Mouse (Mus musculus) limb, embryonic 11.5 days (tissue): ENCODE measurements at regions not wholly inside any gene's neighbourhood (a gene's known extent, or its start where the extent isn't known, plus 50 kb on each side); places are given as distances from the start of the nearest gene placed in this dataset.

Experiments
- ATAC-seq: fragments of 200-750 bp; cut with Nextera tagmentation; 2 replicates; pipeline ENCODE4 v1.8.0; 2017; ENCODE audit warnings: low read depth; ENCODE audit not compliant: insufficient number of reproducible peaks, low FRiP score, low TSS enrichment
- DNase-seq: peaks from one replicate; pipeline ENCODE4 v3.0.0-alpha.2; 2015; ENCODE audit warnings: low spot score
- H3K27ac ChIP-seq: fragments of 300-500 bp; sonication (generic); replicated peaks from 2 replicates; pipeline ENCODE4 v1.5.1; 2014; ENCODE audit warnings: low read depth, mild to moderate bottlenecking, low read length
- H3K27me3 ChIP-seq: fragments of 300-500 bp; sonication (generic); 2 replicates; pipeline ENCODE4 v1.6.1; 2014; ENCODE audit warnings: mild to moderate bottlenecking, low read length, mixed read lengths; ENCODE audit not compliant: control insufficient read depth, insufficient read depth
- H3K36me3 ChIP-seq: fragments of 300-500 bp; sonication (generic); 2 replicates; pipeline ENCODE4 v1.6.1; 2014; ENCODE audit warnings: mild to moderate bottlenecking, low read length, moderate library complexity, mixed read lengths; ENCODE audit not compliant: control insufficient read depth, insufficient read depth
- H3K4me1 ChIP-seq: fragments of 300-500 bp; sonication (generic); 2 replicates; pipeline ENCODE4 v1.6.1; 2014; ENCODE audit warnings: low read length, mixed read lengths; ENCODE audit not compliant: control insufficient read depth, insufficient read depth
- H3K4me2 ChIP-seq: fragments of 300-500 bp; sonication (generic); 2 replicates; pipeline ENCODE4 v1.6.1; 2014; ENCODE audit warnings: low read depth, mild to moderate bottlenecking, moderate library complexity; ENCODE audit not compliant: severe bottlenecking
- H3K4me3 ChIP-seq: fragments of 300-500 bp; sonication (generic); 2 replicates; pipeline ENCODE4 v1.5.1; 2014; ENCODE audit warnings: low read depth, low read length
- H3K9ac ChIP-seq: fragments of 300-500 bp; sonication (generic); 2 replicates; pipeline ENCODE4 v1.6.1; 2014; ENCODE audit warnings: mild to moderate bottlenecking, low read length
- H3K9me3 ChIP-seq: fragments of 300-500 bp; sonication (generic); 2 replicates; pipeline ENCODE4 v1.6.1; 2016; ENCODE audit warnings: low read length; ENCODE audit not compliant: control insufficient read depth
- WGBS: fragments of 180-500 bp; shearing (Covaris S2); extraction: QIAGEN DNeasy Blood & Tissue Kit; methylation state at CpG from one replicate; pipeline ENCODE4 v1.1.7; 2014; 5-methylcytosine and 5-hydroxymethylcytosine counted together

DNA sequence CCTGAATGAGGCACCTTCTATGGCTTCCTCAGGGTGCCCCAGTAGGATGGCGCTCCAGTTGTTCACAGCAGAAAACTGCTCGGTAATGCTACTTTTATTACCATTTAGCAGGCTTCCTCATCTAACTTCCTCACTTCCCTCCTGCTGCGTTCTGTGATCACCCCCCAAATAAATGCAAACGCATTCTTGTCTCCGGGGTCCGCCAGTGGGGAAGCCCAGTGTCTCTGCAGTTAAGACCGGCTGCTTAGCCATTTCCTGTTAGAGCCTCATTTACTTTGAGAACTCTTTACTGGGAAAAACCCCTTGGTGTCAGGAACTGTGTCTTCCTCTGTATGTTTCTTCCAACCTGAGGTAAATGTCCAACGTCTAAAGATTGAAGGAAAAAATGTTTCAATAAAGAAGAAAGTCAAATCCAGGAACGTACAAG is 50.2 kb upstream of the Bbx start:
- DNase-seq (no peak), ATAC-seq (no peak)
- no peaks in the 10 kb centered on the region for H3K9me3 ChIP-seq
- WGBS: 23% methylated on average over 9 of the region's 9 CpGs
- H3K27me3 ChIP-seq: no peaks in the 10 kb centered on the region
- no peaks in the 10 kb centered on the region for H3K36me3 ChIP-seq
- H3K9ac ChIP-seq: no peak overlapping the region
- no peak overlapping the region for H3K27ac ChIP-seq
- H3K4me3 ChIP-seq: no peak overlapping the region
- 0 out of 2 replicates have a peak, but pooled peaks cover 2% of the 10 kb centered on the region for H3K4me1 ChIP-seq
- no peak overlapping the region for H3K4me2 ChIP-seq
